Mouse (Mus musculus) ES-E14 (cell line): ENCODE data around the gene Tnnt3. TPM values are rescaled to one million over a fixed set of nuclear protein-coding genes. Genes with fewer than 3 reads are reported as not detected.

Experiments used
- DNase-seq: peaks from one replicate; pipeline ENCODE4 v3.0.0-alpha.2; 2013; ENCODE audit warnings: low read depth, low spot score
- H3K27ac ChIP-seq: 2 replicates; pipeline ENCODE4 v1.5.1; 2012; ENCODE audit warnings: low read depth, mild to moderate bottlenecking, low read length, moderate library complexity, mixed read lengths; ENCODE audit not compliant: poor library complexity, insufficient read depth, severe bottlenecking
- H3K36me3 ChIP-seq: 2 replicates; pipeline ENCODE4 v1.6.1; 2012; ENCODE audit warnings: mild to moderate bottlenecking, low read length, moderate library complexity, mixed read lengths; ENCODE audit not compliant: control insufficient read depth, poor library complexity, insufficient read depth, severe bottlenecking
- H3K4me1 ChIP-seq, 2 experiments: fragments of 150-350 bp in 1 of 2; sonication (generic) in 1 of 2; 2 replicates each; pipeline ENCODE4 v1.6.1; 2012; ENCODE audit warnings: low read length in 2 of 2, mild to moderate bottlenecking in 1 of 2, mixed read lengths in 1 of 2; ENCODE audit not compliant: control insufficient read depth in 2 of 2, insufficient read depth in 2 of 2, poor library complexity in 1 of 2
- H3K4me3 ChIP-seq, 2 experiments: fragments of 150-350 bp in 1 of 2; sonication (generic) in 1 of 2; 2 replicates each; pipeline ENCODE4 v1.5.1; 2012; ENCODE audit warnings: low read length in 2 of 2, low read depth in 1 of 2, mild to moderate bottlenecking in 1 of 2, mixed read lengths in 1 of 2; ENCODE audit not compliant: insufficient read depth in 1 of 2, poor library complexity in 1 of 2, severe bottlenecking in 1 of 2
- H3K9ac ChIP-seq: 2 replicates; pipeline ENCODE4 v1.6.1; 2012; ENCODE audit warnings: low read depth, mild to moderate bottlenecking, low read length, mixed read lengths; ENCODE audit not compliant: poor library complexity, insufficient read depth, severe bottlenecking
- H3K9me3 ChIP-seq: fragments of 150-350 bp; sonication (generic); 2 replicates; pipeline ENCODE4 v1.6.1; 2012; ENCODE audit warnings: low read depth, mild to moderate bottlenecking, low read length; ENCODE audit not compliant: control insufficient read depth, insufficient read depth
- CHD2 ChIP-seq: IDR thresholded peaks from 2 replicates; pipeline ENCODE4 v1.6.1; 2014; ENCODE audit warnings: mild to moderate bottlenecking, low read depth, low read length, inconsistent platforms
- HCFC1 ChIP-seq: IDR thresholded peaks from 2 replicates; pipeline ENCODE4 v1.6.1; 2012; ENCODE audit warnings: low read length, inconsistent platforms, borderline replicate concordance; ENCODE audit not compliant: insufficient read depth
- MAFK ChIP-seq: IDR thresholded peaks from 2 replicates; pipeline ENCODE4 v1.6.1; 2014; ENCODE audit warnings: mild to moderate bottlenecking, low read depth, low read length, inconsistent platforms; ENCODE audit not compliant: insufficient read depth
- ZC3H11A ChIP-seq: IDR thresholded peaks from 2 replicates; pipeline ENCODE4 v1.6.1; 2012; ENCODE audit warnings: low read depth, mild to moderate bottlenecking, inconsistent platforms, low read length, borderline replicate concordance
- ZNF384 ChIP-seq: IDR thresholded peaks from 2 replicates; pipeline ENCODE4 v1.6.1; 2012; ENCODE audit warnings: low read depth, low read length, inconsistent platforms
- in situ Hi-C, 2 experiments: fragments of 600-800 bp; cut with MboI; formaldehyde crosslinking; loops; one replicate each; pipeline ENCODE4 v1.15.1; 2025; ENCODE audit warnings: low sequenced_read_pairs in 2 of 2, inconsistent platforms in 1 of 2; ENCODE audit not compliant: unreplicated experiment in 2 of 2
- total RNA-seq: library from RNA; depleted of rRNA; stranded (reverse); fragments of 300-350 nt; gene quantifications from 2 replicates; pipeline ENCODE4 v1.2.3, GENCODE M21; 2012

Gene Tnnt3
- total RNA-seq, 1 experiment: 6.4 TPM

DNA sequence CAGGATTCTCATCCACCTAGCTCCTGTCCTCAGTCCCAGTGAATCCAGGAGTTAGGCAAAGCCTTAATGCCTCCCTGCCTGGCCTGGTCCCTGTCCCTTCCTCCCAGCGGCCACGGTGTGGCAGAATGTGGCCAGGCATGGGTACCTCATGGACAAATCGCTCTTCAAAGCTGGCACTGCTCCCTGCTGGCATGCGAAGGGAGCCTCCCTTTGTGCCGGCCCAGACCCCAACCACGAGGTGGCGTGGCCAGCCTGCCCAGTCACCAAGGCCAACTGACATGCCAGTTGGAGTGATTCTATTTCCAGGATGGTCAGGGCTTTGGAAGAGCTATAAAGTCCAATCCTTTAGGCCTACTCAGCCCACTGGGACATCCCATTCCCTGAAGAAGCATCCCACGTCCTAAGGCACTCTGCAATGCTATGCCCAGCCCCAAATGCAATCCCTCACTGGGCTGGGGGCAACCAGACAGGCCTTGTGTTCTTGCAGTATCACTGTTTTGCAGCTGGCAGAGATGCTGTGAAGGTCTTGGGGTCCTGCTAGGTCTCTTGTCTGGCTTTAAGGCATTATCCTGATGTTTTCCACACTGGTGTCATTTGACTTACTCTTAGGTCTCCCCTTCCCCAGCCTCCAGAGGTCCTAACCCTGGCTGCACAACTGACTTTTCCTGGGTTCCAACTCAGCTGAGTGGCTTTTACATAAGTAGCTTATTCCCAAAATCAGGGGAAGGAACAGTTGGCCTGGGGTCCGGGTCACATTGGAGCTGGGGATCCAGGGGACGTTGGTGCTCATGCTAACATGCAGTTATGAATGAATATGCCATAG lies 51.5 kb downstream of the Tnnt3 start:
- H3K9me3 ChIP-seq: no peaks in the 10 kb centered on the region
- no peak overlapping the region for H3K9ac ChIP-seq
- TF ChIP-seq ZC3H11A (no peak), CHD2 (no peak), MAFK (no peak), HCFC1 (no peak), ZNF384 (no peak)
- no peak overlapping the region for H3K4me3 ChIP-seq
- no peaks in the 10 kb centered on the region for H3K36me3 ChIP-seq
- H3K4me1 ChIP-seq: peaks cover 2 to 7% of the 10 kb centered on the region in 2 experiments; a peak in 2 of 4 replicates
- H3K27ac ChIP-seq: no peak overlapping the region
- in situ Hi-C loops: no loop called here
- DNase-seq: no peak

DNA sequence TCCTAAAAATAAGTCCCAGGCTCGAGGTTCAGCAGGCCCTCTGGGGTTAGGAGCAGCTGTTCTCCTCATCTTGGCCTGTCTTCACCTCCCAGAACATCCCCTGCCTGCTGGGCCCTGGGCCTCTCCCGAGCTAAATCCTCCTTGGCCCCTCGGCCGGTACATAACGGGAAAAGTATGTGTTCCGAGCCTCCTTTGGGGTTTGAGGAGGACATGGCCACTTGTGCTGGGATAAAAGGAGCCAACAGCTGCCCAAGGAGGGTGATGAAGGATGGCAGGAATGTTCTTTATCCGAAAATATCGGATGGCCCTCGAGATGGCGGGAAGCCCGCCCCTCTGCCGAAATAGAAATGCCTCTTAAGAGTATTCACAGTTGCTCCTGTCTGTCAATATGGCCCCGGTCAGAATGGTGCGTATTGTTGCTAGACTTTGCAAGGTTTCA lies 52.3 kb downstream of the Tnnt3 start:
- H3K9me3 ChIP-seq: no peaks in the 10 kb centered on the region
- H3K9ac ChIP-seq: no peak overlapping the region
- H3K4me3 ChIP-seq: no peak overlapping the region
- in situ Hi-C loops: no loop called here
- DNase-seq: no peak
- H3K27ac ChIP-seq: no peak overlapping the region
- H3K36me3 ChIP-seq: no peaks in the 10 kb centered on the region
- no peak for TF ChIP-seq HCFC1
- TF ChIP-seq ZNF384: no peak
- no peak for TF ChIP-seq CHD2
- TF ChIP-seq MAFK: no peak
- no peak for TF ChIP-seq ZC3H11A
- peaks cover 2 to 7% of the 10 kb centered on the region in 2 experiments; a peak in 2 of 4 replicates for H3K4me1 ChIP-seq

GRCm38 (mm10) chr7:142551691-142552090 lies 53.1 kb downstream of the Tnnt3 start:
- in situ Hi-C loops: no loop called here
- peaks cover 2 to 7% of the 10 kb centered on the region in 2 experiments; a peak in 2 of 4 replicates for H3K4me1 ChIP-seq
- H3K4me3 ChIP-seq: no peak overlapping the region
- no peaks in the 10 kb centered on the region for H3K36me3 ChIP-seq
- no peak for DNase-seq
- no peaks in the 10 kb centered on the region for H3K9me3 ChIP-seq
- H3K9ac ChIP-seq: no peak overlapping the region
- no peak overlapping the region for H3K27ac ChIP-seq
- TF ChIP-seq MAFK: no peak
- TF ChIP-seq ZC3H11A: no peak

DNA sequence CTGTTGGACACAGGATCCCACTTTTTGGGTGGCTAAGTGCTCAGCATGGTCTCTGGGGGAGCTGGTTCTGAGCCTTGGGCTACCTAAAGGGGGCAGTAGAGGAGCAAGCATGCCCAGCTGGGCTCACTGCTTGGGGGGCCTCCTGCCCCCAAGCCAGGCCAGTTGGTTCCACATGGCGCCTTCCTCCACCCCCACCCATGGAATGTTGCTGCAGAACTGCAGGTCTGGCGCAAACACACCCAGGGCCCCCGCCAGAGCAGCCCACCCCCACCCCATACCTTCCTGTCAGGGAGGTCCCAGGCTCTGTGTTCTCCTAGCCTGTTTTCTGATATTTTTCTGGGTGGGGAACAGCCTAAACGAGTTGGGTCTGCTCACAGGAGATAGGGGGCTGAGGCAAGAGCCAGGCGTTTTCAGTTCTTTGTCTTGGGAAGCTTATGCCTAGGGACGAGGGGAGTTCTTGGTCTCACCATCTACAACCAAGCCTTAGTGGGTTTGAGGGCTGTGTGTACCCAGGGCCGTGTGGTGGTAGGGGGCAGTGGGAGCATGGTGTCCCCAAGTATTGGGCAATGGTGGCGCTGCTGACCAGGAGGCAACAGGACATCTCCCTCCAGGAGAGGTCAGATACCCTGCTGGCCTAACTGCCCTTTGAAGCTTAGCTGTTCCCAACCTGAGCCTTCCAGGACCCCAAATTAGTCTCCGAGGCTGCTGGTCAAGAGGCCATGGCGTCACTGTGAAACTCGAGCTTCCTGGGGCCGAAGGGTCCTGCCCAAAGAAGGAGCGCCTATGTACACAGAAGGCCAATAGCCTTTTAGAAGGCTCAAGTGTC lies 54.2 kb downstream of the Tnnt3 start:
- H3K27ac ChIP-seq: no peak overlapping the region
- TF ChIP-seq ZNF384 (no peak), HCFC1 (no peak), MAFK (no peak), CHD2 (no peak), ZC3H11A (no peak)
- no peaks in the 10 kb centered on the region for H3K9me3 ChIP-seq
- peaks cover 2 to 7% of the 10 kb centered on the region in 2 experiments; a peak in 2 of 4 replicates for H3K4me1 ChIP-seq
- H3K9ac ChIP-seq: no peak overlapping the region
- no peak overlapping the region for H3K4me3 ChIP-seq
- in situ Hi-C loops: no loop called here
- H3K36me3 ChIP-seq: no peaks in the 10 kb centered on the region
- DNase-seq: no peak
